Mouse (Mus musculus) Patski (cell line): Measurements from ENCODE around the gene Lmod3. TPM values are rescaled to one million over a fixed set of nuclear protein-coding genes. Genes with fewer than 3 reads are reported as not detected.

Experiments used
- ATAC-seq: fragments of 100-300 bp; one replicate; pipeline ENCODE4 v1.8.0; 2021
- CTCF ChIA-PET: fragments of 350-600 bp; sonication (Branson Sonifier 250); formaldehyde crosslinking; loops from one replicate; lab custom pipeline; 2022; ENCODE audit warnings: inconsistent platforms; lab: Charles Lee
- POLR2A ChIA-PET: fragments of 350-600 bp; sonication (Branson Sonifier 250); formaldehyde crosslinking; loops from one replicate; lab custom pipeline; 2022; ENCODE audit warnings: antibody characterized with exemption, inconsistent platforms; lab: Charles Lee
- DNase-seq: peaks from one replicate; pipeline ENCODE4 v3.0.0-alpha.2; 2011; ENCODE audit warnings: low read depth, low spot score
- H3K27me3 ChIP-seq: fragments of 371-371 bp; one replicate; pipeline ENCODE4 v1.5.1; 2021
- CTCF ChIP-seq: fragments of 100-300 bp; IDR thresholded peaks from one replicate; pipeline ENCODE4 v1.5.1; 2021
- in situ Hi-C: fragments of 300-500 bp; cut with MboI; formaldehyde crosslinking; loops from 3 replicates; pipeline ENCODE4 v1.11.1; 2018; ENCODE audit warnings: low pct_unique_long_range_greater_than_20kb, mixed read lengths
- polyA plus RNA-seq: library from polyadenylated mRNA; unstranded; gene quantifications from one replicate; pipeline ENCODE4 v1.2.3, GENCODE M21; 2021

Gene Lmod3
- polyA plus RNA-seq, 1 experiment from 2014 or later = not detected

DNA sequence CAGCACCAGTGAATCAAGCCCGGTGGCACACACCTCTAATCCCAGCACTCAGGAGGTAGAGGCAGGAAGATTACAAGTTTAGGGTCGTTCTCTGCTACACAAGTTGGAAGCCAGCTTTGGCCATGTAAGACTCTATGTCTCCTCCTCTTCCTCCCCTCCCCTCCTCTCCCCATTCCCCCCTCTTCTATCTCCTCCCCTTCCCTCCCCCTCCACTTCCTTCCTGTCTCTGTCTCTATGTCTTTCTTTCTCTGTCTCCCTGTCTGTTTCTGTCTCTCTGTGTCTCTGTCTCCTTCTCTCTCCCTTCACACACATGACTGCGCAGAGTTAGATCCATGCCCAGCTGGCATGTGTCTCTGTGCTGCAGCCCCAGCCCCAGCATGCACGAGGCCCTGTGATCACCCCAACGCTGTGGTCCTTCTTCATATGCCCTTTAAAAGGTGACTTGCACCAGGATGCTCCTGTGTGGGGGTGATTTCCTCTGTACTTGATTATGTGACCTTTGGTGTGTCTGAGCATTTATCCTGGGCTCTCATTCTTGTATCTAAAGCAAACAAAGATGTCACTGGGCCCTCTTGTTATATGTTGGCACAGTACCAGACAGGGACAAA lies 24.4 kb upstream of the Lmod3 start:
- ChIA-PET POLR2A (no interaction called here), CTCF (interaction anchor here (1.1 to 7.6 kb wide), 6 partner anchors 8 to 144 kb away, joined by 3 to 80 read pairs (median 4); no protein-coding TSS in a partner anchor)
- no peaks in the 10 kb centered on the region for H3K27me3 ChIP-seq
- TF ChIP-seq CTCF = no peak
- in situ Hi-C loops = loop anchor here (5.0 to 10.0 kb wide), 2 partner anchors 140 to 458 kb away; no protein-coding TSS in a partner anchor
- ATAC-seq = no peak
- no peak for DNase-seq

DNA sequence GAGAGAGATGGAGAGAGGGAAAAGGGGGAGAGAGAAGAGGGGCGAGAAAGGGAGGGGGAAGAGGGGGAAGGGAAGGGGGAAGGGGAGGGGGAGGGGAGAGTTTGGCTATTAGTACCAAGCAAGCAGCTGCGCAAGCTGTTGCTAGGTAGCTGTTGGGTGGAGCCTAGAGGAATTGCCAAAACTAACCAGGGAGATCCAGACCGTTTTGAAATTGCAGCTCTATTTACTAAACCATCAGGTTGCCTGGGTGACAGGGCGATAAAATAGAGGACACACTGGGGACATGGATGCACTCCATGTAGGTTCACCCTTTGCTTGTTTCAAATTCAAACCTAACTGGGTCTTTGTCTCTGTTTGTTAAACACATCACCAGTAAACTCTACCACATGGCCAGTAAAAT lies 23.8 kb upstream of the Lmod3 start:
- POLR2A ChIA-PET = no interaction called here
- no peak for TF ChIP-seq CTCF
- CTCF ChIA-PET = interaction anchor here (1.1 to 7.6 kb wide), 4 partner anchors 10 to 138 kb away, joined by 3 to 80 read pairs (median 5); no protein-coding TSS in a partner anchor
- in situ Hi-C loops = loop anchor here (5.0 to 10.0 kb wide), 2 partner anchors 141 to 458 kb away; no protein-coding TSS in a partner anchor
- no peaks in the 10 kb centered on the region for H3K27me3 ChIP-seq
- ATAC-seq (no peak), DNase-seq (no peak)

DNA sequence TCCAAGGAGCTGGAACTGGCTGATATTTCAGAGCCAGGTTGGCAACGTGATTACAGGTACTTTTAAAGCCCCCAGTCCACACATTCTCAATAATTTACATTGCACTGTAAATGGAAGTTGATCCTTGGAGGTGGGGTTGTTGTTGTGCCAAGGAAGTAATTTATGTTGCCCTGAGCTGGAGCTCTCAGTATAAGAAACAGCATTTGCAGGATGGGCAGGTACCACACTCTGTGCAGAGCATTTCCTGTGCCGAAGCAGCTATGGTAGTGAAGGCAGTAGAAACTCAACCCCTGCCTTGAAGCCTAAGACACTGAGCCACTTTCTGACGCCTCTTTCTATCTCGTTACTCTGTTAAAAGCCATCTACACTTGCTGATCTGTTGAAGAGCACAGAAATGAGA lies 23.2 kb upstream of the Lmod3 start:
- in situ Hi-C loops = loop anchor here (5.0 to 10.0 kb wide), 2 partner anchors 142 to 459 kb away; no protein-coding TSS in a partner anchor
- no peaks in the 10 kb centered on the region for H3K27me3 ChIP-seq
- CTCF ChIA-PET = interaction anchor here (1.3 to 7.6 kb wide), 3 partner anchors 9 to 139 kb away, joined by 3 to 80 read pairs (median 7); no protein-coding TSS in a partner anchor
- TF ChIP-seq CTCF = no peak
- DNase-seq (no peak), ATAC-seq (no peak)
- POLR2A ChIA-PET = no interaction called here

DNA sequence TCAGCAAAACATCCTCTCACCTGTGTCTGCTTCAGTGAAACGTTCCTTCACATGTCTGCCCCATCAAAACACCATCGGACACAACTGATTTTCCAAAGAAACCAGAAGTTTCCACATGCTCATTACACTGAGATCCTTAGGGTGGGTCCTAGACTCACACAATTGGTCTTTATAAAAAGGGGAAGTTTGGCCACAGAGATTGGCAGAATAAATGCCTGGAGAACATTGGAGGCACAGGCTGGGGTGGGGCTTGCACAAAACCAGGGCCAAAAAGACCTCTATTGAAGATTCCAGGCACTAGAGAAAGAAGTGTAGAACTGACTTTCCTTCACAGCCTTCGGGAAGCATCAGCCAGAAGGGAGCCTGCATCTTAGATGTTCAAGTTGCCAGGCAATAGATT lies 21.2 kb upstream of the Lmod3 start:
- CTCF ChIA-PET = no interaction called here
- no peak for TF ChIP-seq CTCF
- in situ Hi-C loops = loop anchor here (10.0 kb wide), 1 partner anchor 461 kb away; no protein-coding TSS in a partner anchor
- H3K27me3 ChIP-seq = no peaks in the 10 kb centered on the region
- DNase-seq (no peak), ATAC-seq (no peak)
- POLR2A ChIA-PET = no interaction called here

DNA sequence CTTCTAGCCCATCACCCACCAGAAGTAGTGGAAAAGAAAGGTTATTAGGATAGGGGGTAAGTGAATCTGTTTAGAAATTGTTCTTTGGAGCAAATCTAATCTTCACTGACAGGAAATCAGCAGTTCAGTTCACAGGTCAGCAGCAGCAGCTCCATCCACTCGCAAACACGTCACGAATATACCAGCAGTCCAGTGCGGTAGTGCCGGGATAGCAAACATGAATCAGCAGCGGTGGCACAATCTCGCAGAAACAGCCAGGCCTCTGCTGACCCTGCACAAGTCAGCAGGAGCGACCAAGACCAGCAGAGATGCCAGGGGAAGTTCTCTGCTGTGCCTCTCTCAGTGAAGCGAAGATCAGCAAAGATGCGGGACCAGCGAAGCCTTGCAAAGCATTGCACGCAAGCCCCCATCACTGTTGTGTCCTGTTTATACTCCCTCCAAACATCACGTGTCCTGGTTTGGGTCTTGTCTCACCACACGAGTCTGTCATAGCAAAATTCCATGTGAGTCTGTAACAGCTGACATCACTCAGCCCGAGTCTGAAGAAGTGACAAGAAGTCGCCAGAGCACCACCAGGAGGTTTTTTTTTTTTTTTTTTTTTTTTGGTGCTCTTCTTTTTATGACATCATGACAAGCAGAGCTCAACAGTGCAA lies 20.6 kb upstream of the Lmod3 start:
- in situ Hi-C loops = loop anchor here (10.0 kb wide), 1 partner anchor 462 kb away; no protein-coding TSS in a partner anchor
- ChIA-PET CTCF (no interaction called here), POLR2A (no interaction called here)
- no peaks in the 10 kb centered on the region for H3K27me3 ChIP-seq
- DNase-seq (no peak), ATAC-seq (no peak)
- TF ChIP-seq CTCF = no peak

DNA sequence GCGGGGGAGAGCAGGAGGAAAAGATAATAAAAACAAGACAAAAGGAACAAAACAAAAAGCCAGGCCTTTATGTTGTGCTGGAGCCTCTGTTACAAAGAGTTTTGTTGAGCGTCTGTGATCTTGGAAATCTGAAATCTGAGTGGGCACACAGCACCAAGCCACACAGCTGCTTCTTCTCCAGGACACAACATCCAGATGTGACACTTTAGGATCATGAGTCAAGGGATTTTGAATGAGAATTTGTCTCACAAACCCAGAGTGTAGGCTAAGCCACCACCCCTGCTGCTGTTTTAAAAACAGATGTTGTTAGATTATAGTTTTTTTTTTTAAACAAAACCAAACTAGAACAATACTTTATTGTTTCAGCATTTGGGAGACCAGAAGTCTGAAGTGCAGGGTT lies 19.8 kb upstream of the Lmod3 start:
- CTCF ChIA-PET = no interaction called here
- no peak for TF ChIP-seq CTCF
- POLR2A ChIA-PET = no interaction called here
- ATAC-seq = no peak
- DNase-seq = no peak
- in situ Hi-C loops = loop anchor here (10.0 kb wide), 1 partner anchor 462 kb away; no protein-coding TSS in a partner anchor
- no peaks in the 10 kb centered on the region for H3K27me3 ChIP-seq

DNA sequence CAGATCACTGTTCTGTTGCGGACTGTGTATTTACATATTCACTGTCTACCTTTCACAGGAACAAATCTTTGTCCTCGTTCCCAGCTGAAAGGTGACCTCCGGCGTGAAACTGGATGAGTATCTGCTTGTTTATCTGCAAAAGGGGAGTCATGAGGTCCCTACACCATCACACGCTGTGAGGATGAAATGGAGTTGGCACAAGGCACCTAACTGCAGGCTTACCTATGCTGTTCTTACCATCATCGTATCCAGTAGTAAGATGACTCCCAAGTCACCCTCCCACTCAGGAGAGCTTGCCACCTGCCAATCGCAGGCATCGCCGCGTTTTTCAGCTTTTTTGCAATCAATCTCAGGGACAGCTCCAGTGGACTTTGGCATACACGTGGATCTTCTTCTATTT lies 17.0 kb upstream of the Lmod3 start:
- H3K27me3 ChIP-seq = no peaks in the 10 kb centered on the region
- ChIA-PET POLR2A (interaction anchor here (0.7 kb wide), 1 partner anchor 14 kb away, joined by 3 read pairs; no protein-coding TSS in a partner anchor), CTCF (interaction anchor here (0.7 to 4.2 kb wide), 4 partner anchors 148 to 254 kb away, joined by 3 to 20 read pairs (median 6); no protein-coding TSS in a partner anchor)
- DNase-seq (no peak), ATAC-seq (no peak)
- in situ Hi-C loops = no loop called here
- no peak for TF ChIP-seq CTCF

DNA sequence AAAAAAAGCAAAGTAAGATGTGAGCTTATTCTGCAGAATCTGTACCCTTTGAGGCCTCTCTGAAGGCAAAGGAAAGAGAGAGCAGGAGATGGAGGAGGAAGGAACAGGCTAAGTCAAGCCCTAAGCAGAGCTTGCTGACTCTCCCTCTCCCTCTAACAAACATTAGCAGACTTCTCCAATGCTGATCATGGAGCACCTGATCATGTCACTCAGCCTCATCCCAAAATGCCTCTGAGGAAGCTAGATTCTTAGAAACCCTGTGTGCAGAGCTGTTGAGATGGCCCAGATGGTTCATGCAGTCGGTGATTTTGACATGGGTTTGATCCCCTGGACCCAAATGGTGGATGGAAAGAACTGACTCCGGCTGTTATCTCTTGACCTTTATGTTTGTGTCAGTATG lies 14.6 kb upstream of the Lmod3 start:
- ATAC-seq = no peak

DNA sequence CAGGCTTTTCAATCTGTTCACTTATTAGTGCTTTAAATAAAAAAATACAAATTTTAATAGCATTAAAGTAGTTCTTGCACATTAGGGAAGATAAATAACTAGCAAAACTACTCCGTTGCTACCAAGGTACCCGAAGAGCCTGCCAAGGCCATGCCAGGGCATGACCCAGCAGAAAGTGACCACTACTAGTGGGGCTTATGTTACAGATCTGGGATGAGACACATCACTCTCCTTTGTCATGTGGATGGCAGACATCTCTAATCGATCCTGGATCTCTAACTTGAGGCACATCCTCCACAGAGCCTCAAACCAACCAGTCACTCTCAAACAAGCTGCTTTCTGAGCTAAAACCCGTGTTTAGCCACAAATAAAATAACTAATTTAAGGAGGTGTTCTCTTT lies 14.1 kb upstream of the Lmod3 start:
- no peak for ATAC-seq
- TF ChIP-seq CTCF = no peak
- no peaks in the 10 kb centered on the region for H3K27me3 ChIP-seq
- POLR2A ChIA-PET = interaction anchor here (0.6 kb wide), 1 partner anchor 222 kb away, joined by 3 read pairs; no protein-coding TSS in a partner anchor
- CTCF ChIA-PET = interaction anchor here (0.9 to 2.0 kb wide), 9 partner anchors 9 to 150 kb away, joined by 3 to 7 read pairs (median 3); partner anchors contain the start of gene Lmod3
- no peak for DNase-seq
- in situ Hi-C loops = no loop called here

More for the DNA sequence above, 14.6 kb upstream of the Lmod3 start:
- in situ Hi-C loops = no loop called here
- ChIA-PET POLR2A (interaction anchor here (0.6 kb wide), 1 partner anchor 270 kb away, joined by 3 read pairs; no protein-coding TSS in a partner anchor), CTCF (interaction anchor here (0.9 to 1.8 kb wide), 6 partner anchors 9 to 95 kb away, joined by 3 to 4 read pairs (median 3); partner anchors contain the start of gene Lmod3)
- no peak for TF ChIP-seq CTCF
- H3K27me3 ChIP-seq = no peaks in the 10 kb centered on the region
- DNase-seq = no peak

DNA sequence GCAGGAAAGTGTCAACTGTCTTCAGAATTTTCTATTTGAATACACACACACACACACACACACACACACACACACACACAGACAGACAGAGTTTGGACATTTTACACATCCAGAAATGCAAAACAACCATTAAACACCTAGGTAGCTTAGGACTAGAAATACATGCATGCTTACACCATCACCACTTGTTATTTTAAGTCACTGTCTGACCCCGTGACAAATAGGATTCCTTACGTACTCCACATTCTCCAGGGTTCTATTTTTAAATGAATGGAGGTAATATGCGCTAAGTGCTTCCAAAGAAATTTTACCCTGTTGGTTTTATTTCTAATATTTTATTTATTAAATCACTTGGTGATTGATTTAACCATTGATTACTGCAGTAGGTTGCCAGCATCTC lies 13.1 kb upstream of the Lmod3 start:
- CTCF ChIA-PET = interaction anchor here (1.0 to 2.0 kb wide), 5 partner anchors 10 to 151 kb away, joined by 3 to 7 read pairs (median 4); partner anchors contain the start of gene Lmod3
- in situ Hi-C loops = no loop called here
- POLR2A ChIA-PET = interaction anchor here (0.7 kb wide), 1 partner anchor 139 kb away, joined by 4 read pairs; no protein-coding TSS in a partner anchor
- TF ChIP-seq CTCF = no peak
- DNase-seq = no peak
- H3K27me3 ChIP-seq = no peaks in the 10 kb centered on the region
- no peak for ATAC-seq
